Mouse (Mus musculus) A20 (cell line): Measurements from ENCODE around the gene Aloxe3.
A peak's percentile ranks its signal among the peaks of the same experiment; 100 is the strongest.
"Not testable (repeated sequence)": the region's sequence is repeated elsewhere in the genome, so short reads cannot be mapped to it uniquely, and the experiment has no call there.

Experiments
- DNase-seq: peaks from one replicate; pipeline ENCODE4 v3.0.0-alpha.2; 2011; ENCODE audit warnings: low read depth, low spot score

Gene Aloxe3

GRCm38 (mm10) chr11:69125852-69125918 is at the start of gene Aloxe3:
Gene Aloxe3 (plus strand): TSS chr11:69125896.
- DNase-seq: no peak

DNA sequence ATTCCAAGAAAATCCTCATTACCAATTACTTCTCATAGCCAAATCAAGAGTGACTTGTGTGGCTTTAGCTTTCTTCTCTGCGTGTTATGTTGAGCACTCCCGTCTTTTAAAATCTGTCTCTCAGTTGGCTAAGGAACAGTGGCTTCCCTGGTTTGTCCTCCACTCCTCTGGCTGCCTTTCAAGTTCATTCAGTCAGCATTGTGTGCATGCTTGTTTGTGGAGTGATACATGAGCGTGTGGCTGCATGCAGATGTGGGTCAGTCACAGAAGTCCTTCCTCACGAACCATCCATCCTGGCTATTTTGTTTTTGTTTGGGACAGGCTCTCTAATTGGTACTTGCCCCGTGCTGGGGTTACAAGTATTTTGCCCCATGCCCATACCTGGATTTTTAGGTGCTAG is 49.1 kb upstream of the Aloxe3 start:
- no peak for DNase-seq

DNA sequence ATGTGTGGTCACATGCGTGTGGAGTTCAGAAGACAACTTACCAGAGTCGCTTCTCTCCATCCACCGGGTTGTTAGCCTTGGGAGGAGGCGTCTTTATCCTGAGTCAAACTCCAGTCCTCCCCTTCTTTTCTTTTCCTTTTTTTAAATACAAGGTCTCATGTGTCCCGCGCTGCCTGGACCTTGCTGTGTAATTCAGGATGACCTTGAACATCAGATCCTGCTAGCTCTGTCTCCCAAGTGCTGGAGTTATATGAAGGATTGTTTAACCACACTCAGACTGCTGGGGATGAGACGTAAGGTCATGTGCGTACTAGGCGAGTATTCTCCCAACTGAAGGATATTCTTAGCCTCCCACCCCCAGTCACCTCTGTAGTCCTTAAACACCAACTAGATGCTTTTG is 48.4 kb upstream of the Aloxe3 start:
- DNase-seq: no peak

GRCm38 (mm10) chr11:69078041-69078440 is 47.7 kb upstream of the Aloxe3 start:
- DNase-seq: no peak

- peak; percentile 86 for DNase-seq
These were observed 46.8 kb upstream of the Aloxe3 start for GRCm38 (mm10) chr11:69078805-69079438.

DNA sequence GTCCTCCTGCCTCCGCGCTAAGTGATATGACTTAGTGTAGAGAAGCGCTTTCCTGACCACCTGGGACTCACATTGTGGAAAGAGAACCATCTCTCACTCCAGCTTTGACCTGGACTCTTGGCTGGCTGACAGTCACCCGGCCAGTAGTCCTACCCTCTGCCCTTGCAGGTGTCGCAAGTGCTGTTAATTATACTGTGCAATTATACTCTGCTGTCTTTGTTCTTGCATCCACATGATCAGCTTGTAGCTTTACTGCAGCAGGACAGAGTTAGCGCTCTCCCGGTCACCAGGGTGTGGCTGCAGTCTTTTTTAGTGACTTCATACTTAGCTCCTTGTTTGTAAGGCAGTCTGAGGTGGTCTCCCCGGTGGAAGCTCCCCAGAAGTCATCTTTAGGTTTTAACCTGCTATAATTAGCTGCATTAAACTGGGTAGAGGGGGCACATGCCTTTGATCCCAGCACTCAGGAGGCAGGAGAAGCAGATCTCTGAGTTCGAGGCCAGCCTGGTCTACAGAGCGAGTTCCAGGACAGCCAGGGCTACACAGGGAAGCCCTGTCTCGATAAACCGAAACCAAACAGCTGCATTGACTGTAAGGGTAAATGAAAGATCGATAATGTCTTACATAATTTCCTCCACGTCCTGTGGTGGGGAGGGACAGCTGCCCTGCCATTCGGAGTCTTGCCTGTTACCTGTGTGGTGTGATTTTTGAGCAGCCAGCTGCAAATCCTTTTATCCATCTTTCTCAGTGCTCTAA is 45.4 kb upstream of the Aloxe3 start:
- no peak for DNase-seq

- no peak for DNase-seq
These were observed 44.9 kb upstream of the Aloxe3 start for GRCm38 (mm10) chr11:69080855-69081222.

GRCm38 (mm10) chr11:69081613-69082012 is 44.1 kb upstream of the Aloxe3 start:
- DNase-seq: no peak

- no peak for DNase-seq
These were observed 40.1 kb upstream of the Aloxe3 start for GRCm38 (mm10) chr11:69085608-69086007.

GRCm38 (mm10) chr11:69086390-69086789 is 39.3 kb upstream of the Aloxe3 start:
- DNase-seq: no peak

GRCm38 (mm10) chr11:69087082-69087481 is 38.6 kb upstream of the Aloxe3 start:
- no peak for DNase-seq

GRCm38 (mm10) chr11:69087597-69087996 is 38.1 kb upstream of the Aloxe3 start:
- no peak for DNase-seq

DNA sequence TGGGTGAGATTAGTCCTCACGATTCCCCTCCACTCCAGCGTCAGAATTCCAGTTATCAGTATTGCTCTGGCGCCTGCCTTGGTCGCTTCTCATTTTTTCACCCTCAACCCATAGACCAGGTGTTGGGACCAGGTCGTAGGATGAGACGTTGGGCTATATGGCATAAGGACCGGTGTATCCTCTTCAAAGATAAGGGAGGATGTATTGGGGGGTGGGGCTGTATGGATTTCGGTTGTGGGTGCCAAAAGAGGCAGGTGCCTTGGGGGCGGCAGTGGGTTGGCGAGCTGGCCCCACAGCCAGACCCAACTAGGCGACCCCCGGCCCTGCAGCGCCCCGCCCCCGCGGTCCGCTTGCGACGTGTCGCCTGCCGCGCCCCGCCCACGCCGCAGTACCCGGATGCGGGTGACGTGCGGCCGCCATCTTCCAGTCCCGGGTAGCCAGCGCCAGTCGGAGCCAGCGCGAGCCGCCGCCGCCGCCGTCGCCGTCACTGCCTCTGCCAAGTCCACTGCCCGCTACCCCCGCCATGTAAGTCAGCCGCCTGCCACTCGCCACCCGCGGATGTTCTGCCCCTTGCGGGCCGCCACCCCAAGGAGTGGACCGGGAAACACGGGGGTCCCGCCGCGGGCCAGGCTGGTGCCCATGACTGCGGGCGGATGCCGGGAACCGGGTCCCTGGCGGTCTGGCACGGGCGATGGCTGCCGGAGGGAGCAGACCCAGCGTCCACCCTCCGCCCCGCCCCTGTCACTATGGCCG is 37.4 kb upstream of the Aloxe3 start, which contains the start of gene Vamp2:
Gene Vamp2, plus strand, starts transcription at position 388 of the 753 bp plus-strand sequence.
- peak; percentile 90 for DNase-seq

GRCm38 (mm10) chr11:69088856-69089615 is 36.7 kb upstream of the Aloxe3 start:
- DNase-seq: peak; percentile 54

- DNase-seq: no peak
These were observed 35.9 kb upstream of the Aloxe3 start for GRCm38 (mm10) chr11:69089616-69090290.

- no peak for DNase-seq
These were observed 35.3 kb upstream of the Aloxe3 start for GRCm38 (mm10) chr11:69090367-69090766.

- no peak for DNase-seq
These were observed 33.9 kb upstream of the Aloxe3 start for GRCm38 (mm10) chr11:69091566-69092385.

DNA sequence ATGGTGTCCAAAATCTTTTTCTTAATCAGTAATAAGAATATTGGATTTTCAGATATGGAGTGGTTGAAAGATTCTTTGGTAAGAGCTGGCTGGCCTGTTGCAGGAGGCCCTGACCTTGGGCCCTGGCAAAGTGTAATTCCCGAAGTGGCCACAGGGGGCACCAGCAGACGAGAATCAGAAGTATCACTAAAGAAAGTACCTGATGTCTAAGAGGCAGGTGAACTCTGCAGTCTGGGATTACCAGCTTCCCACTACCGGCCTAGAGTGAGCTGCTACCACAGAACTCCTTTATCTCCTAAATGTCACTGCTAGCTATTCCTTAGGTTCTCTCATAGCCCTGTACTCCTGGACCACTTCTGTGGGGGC is 33.3 kb upstream of the Aloxe3 start:
- peak; percentile 81 for DNase-seq

DNA sequence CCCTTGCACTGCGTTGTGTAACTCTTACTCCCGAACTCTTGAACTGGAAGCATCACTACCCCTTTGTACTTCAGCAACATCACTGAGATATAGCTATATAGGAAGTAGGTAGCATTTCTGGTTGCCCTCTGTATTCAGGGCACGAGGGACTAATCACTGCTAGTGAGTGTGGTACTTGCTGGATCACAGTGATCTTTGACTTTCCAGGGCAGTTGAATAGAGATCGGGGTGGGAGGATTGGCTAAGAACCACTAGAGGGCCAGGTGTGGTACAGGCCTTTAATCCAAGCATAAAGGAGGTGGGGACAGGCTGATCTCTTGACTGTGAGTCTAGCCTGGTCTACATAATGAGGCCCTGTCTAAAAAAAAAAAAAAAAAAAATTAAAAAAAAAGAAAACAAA is 32.8 kb upstream of the Aloxe3 start:
- no peak for DNase-seq

DNA sequence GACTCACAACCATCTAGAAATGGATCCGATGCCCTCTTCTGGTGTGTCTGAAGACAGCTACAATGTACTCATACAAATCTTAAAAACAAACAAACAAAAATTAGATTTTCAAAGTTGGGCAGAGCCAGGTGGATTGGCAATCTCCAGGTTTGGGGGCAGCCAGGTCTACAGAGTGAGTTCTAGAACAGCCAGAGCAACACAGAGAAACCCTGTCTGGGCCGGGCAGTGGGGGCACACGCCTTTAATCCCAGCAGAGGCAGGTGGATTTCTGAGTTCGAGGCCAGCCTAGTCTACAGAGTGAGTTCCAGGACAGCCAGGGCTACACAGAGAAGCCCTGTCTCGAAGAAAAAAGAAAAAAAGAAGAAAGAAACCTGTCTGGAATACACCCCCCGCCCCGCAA is 31.8 kb upstream of the Aloxe3 start:
- DNase-seq: not testable (repeated sequence)
